Mouse (Mus musculus): ENCODE measurements around the gene Gxylt2.

The Gxylt2 gene

GRCm38 (mm10) chr6:100850671-100851081 is 146.1 kb downstream of the Gxylt2 start:
- DNase-seq (ENCODE audit: low spot score): no peak

- DNase-seq (ENCODE audit: low spot score): no peak
Measured at GRCm38 (mm10) chr6:100851083-100851482, 146.5 kb downstream of the Gxylt2 start.

All from ovary, postnatal 10 days (tissue).